Mouse (Mus musculus) liver, adult 2 months (tissue): Measurements from ENCODE around the gene Phex.

Experiments used
- CTCF ChIP-seq: fragments of 200-500 bp; IDR thresholded peaks from 2 replicates; pipeline ENCODE4 v1.5.1; 2011; ENCODE audit warnings: low read depth, low read length, control low read depth
- POLR2A ChIP-seq: fragments of 200-500 bp; IDR thresholded peaks from 2 replicates; pipeline ENCODE4 v1.6.1; 2011; ENCODE audit warnings: low read length, control low read depth; ENCODE audit not compliant: insufficient read depth; ENCODE audit errors: extremely low read depth

DNA sequence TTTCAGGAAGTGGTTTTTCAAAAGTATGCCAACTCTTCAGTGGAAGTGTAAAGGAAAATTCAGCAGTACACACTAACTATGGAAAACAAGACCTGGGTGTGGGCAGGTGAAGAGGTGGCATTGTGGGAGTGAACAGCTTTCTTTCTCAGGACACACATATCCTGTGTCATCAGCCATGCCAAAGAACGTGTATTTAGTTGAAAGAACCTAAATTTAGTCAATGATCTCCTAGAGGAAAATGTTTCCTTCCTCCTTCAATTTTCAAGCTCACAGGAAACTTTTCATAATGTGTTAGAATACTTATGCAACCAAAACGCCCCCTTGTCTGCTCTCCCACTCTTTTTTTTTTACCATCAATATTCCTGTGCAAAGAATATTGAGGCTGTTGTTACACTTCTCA, 23.9 kb downstream of the Phex start:
- TF ChIP-seq POLR2A (no peak), CTCF (no peak)
